8 mouse cellular contexts compared by ENCODE assay signal in genomic region chr6:108098171-108098845, GRCm38 (mm10). TPM values are rescaled to one million over a fixed set of nuclear protein-coding genes. Genes with fewer than 3 reads are reported as not detected.
DNase-seq lines count a peak whose midpoint lies in the region; ATAC-seq and TF ChIP-seq lines count a peak whose summit lies in the region.

No protein-coding gene starts in this region.

- ATAC-seq in G1E (ENCODE audit: extremely low read depth, insufficient number of reproducible peaks, low FRiP score, poor library complexity, severe bottlenecking), result peak; percentile 87
- ATAC-seq in hindbrain, embryonic 14.5 days (ENCODE audit: low FRiP score), result peak; percentile 82; the same call in 1 of the 2 replicates

- H3K9ac ChIP-seq in hindbrain, embryonic 14.5 days, result no peak overlapping the region

- peak; percentile 61 for DNase-seq in G1E (ENCODE audit: low spot score)
- peak; percentile 24 to 52 for DNase-seq in cerebellum, adult 2 months
- peak; percentile 25 to 67 for DNase-seq in frontal cortex, postnatal 36 days (ENCODE audit: low spot score in 2 of 2)
- DNase-seq in hindbrain, embryonic 14.5 days (ENCODE audit: low spot score), result peak; percentile 85
- peak; percentile 39 to 61 for DNase-seq in layer of hippocampus, postnatal 10 days (ENCODE audit: low spot score in 2 of 2)
- DNase-seq in lung, postnatal 36 days, result peak; percentile 92
- peak; percentile 90 for DNase-seq in retina, embryonic 14.5 days (ENCODE audit: low spot score)
- DNase-seq in thymus, postnatal 25 days, result peak; percentile 50

- WGBS in cerebellum, adult 2 months, result 9% methylated on average over 9 of the region's 9 CpGs
- WGBS in hindbrain, embryonic 14.5 days, result 16% methylated on average over 9 of the region's 9 CpGs

- H3K4me1 ChIP-seq in G1E (ENCODE audit: insufficient read depth, low read depth, low read length), result peaks cover 6% of the 10 kb centered on the region
- no peaks in the 10 kb centered on the region for H3K4me1 ChIP-seq in cerebellum, adult 2 months (ENCODE audit: control insufficient read depth, insufficient read depth, low read length)
- no peaks in the 10 kb centered on the region for H3K4me1 ChIP-seq in hindbrain, embryonic 14.5 days (replicated peaks; ENCODE audit: control insufficient read depth, insufficient read depth, low read length)

- no peak overlapping the region for H3K4me3 ChIP-seq in G1E (ENCODE audit: low read depth, low read length)
- no peak overlapping the region for H3K4me3 ChIP-seq in cerebellum, adult 2 months (replicated peaks; ENCODE audit: insufficient read depth, low read depth, low read length)
- H3K4me3 ChIP-seq in hindbrain, embryonic 14.5 days (replicated peaks; ENCODE audit: low read length), result no peak overlapping the region

- no peak overlapping the region for H3K27ac ChIP-seq in cerebellum, adult 2 months (ENCODE audit: insufficient read depth, low read length)
- H3K27ac ChIP-seq in hindbrain, embryonic 14.5 days, result no peak overlapping the region

- H3K27me3 ChIP-seq in G1E (ENCODE audit: insufficient read depth, low read length), result peaks cover 3% of the 10 kb centered on the region
- H3K27me3 ChIP-seq in cerebellum, adult 2 months (ENCODE audit: control insufficient read depth, insufficient read depth, low read length), result no peaks in the 10 kb centered on the region
- H3K27me3 ChIP-seq in hindbrain, embryonic 14.5 days (ENCODE audit: control insufficient read depth, insufficient read depth, low read length), result no peaks in the 10 kb centered on the region

- no peak overlapping the region for H3K4me2 ChIP-seq in hindbrain, embryonic 14.5 days (replicated peaks)

- peaks cover 7% of the 10 kb centered on the region for H3K36me3 ChIP-seq in G1E (replicated peaks)
- H3K36me3 ChIP-seq in hindbrain, embryonic 14.5 days (replicated peaks; ENCODE audit: control insufficient read depth, insufficient read depth), result no peaks in the 10 kb centered on the region

- TF ChIP-seq POLR2A in cerebellum, adult 2 months (IDR thresholded peaks at IDR 0.05; ENCODE audit: borderline replicate concordance, insufficient read depth, low read length), result no peak

- no peaks in the 10 kb centered on the region for H3K9me3 ChIP-seq in G1E (replicated peaks)
- H3K9me3 ChIP-seq in hindbrain, embryonic 14.5 days (ENCODE audit: control insufficient read depth, low read length), result no peaks in the 10 kb centered on the region

- peak; percentile 37; the same call in 1 of the 2 replicates for TF ChIP-seq CTCF in G1E (IDR thresholded peaks at IDR 0.05; ENCODE audit: low read depth, low read length)
- peak; percentile 47; the same call in 1 of the 2 replicates for TF ChIP-seq CTCF in cerebellum, adult 2 months (IDR thresholded peaks at IDR 0.05; ENCODE audit: borderline replicate concordance, insufficient read depth, low read depth, low read length)

RNA-seq across cellular contexts. Expression of gene Setmar, which starts 33.5 kb away (rescaled TPM):
- total RNA-seq in G1E (2014; fragmentation: Nextera tagmentation) (4.8 and 7.5 TPM in 2 replicates), G1E (2017) (4.4 and 4.6 TPM in 2 replicates)
- polyA plus RNA-seq in G1E (2012), result 0.21 and 0.25 TPM in 2 replicates
- polyA plus RNA-seq in cerebellum, adult 2 months (2012; rRNA removed), result 7.7 and 8.2 TPM in 2 replicates
- polyA plus RNA-seq in hindbrain, embryonic 14.5 days (2014; fragmentation: Nextera tagmentation; extraction: Ambion mirVana), result 6.5 and 6.9 TPM in 2 replicates
- 1 to 10 TPM; 6.2 to 6.3 TPM for total RNA-seq in layer of hippocampus, postnatal 10 days (2021)

Comparison
In these comparisons a context has a peak if more than half of its experiments do, and no peak if none do; other contexts are left out.
1. DNase-seq: peak in every context shown above with its lines; median percentile 92 in lung, postnatal 36 days; 90 in retina, embryonic 14.5 days; 85 in hindbrain, embryonic 14.5 days; 61 in G1E; 50 in layer of hippocampus, postnatal 10 days; 50 in thymus, postnatal 25 days; 46 in frontal cortex, postnatal 36 days; 38 in cerebellum, adult 2 months.